Mouse (Mus musculus): ENCODE results near the gene Wnk4. TPM values are rescaled to one million over a fixed set of nuclear protein-coding genes. Genes with fewer than 3 reads are reported as not detected.

Wnk4 gene
- total RNA-seq, 4 experiments from 2014 or later: 11.1 to 12.2 (median 11.6) TPM

- DNase-seq (ENCODE audit: low spot score in 2 of 2): no peak
Measured at GRCm38 (mm10) chr11:101238071-101238647, 22.2 kb upstream of the Wnk4 start.

GRCm38 (mm10) chr11:101245071-101245470, 15.3 kb upstream of the Wnk4 start:
- DNase-seq (ENCODE audit: low spot score in 2 of 2): no peak

DNA sequence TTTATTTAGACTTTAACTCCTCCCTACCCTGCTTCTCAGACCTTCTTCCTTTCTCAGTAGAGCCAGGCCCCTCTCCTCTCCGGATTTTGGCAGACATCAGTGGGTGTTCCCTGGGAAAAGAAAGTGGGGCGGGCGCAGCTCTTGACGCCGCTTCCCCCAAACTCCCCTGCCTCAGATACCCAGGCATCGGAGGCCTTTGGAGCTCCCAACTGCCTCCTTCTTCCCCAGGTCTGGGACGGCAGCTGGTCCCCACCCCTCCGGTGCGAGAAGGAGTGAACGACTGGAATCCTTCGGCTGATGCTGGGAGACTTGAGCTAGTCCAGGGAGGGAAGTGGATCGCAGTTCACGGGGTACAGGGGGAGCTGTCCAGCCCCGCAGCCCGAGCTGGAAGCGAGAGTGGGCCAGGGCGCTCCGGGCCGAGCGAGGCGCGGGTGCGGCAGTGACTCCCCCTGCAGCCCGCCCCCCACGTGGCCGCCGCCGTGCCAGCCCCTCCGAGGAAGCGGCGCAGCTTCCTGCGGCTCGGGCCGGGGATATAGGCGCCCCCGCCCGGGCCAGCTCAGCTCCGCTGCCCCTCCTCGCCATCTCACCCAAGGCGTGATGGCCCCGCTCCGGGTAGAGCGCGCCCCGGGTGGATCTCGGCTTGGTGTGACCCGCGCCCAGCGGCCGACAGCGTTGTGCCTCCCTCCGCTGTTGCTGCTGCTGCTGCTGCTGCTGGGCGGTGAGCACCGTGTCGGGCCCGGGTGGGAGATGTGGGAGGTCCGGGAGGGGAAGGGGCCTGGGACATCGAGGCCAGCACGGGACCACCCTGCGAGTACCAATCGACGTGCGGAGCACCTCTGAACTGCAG, 14.3 kb upstream of the Wnk4 start, which contains the start of gene Ramp2:
Gene Ramp2, plus strand, starts transcription at position 174 of the 847 bp plus-strand sequence.
- DNase-seq (ENCODE audit: low spot score in 2 of 2): no peak

GRCm38 (mm10) chr11:101246702-101247012, 13.7 kb upstream of the Wnk4 start:
- DNase-seq (ENCODE audit: low spot score in 2 of 2): no peak

- no peak for DNase-seq (ENCODE audit: low spot score in 2 of 2)
Measured at GRCm38 (mm10) chr11:101247521-101248030, 12.8 kb upstream of the Wnk4 start.

DNA sequence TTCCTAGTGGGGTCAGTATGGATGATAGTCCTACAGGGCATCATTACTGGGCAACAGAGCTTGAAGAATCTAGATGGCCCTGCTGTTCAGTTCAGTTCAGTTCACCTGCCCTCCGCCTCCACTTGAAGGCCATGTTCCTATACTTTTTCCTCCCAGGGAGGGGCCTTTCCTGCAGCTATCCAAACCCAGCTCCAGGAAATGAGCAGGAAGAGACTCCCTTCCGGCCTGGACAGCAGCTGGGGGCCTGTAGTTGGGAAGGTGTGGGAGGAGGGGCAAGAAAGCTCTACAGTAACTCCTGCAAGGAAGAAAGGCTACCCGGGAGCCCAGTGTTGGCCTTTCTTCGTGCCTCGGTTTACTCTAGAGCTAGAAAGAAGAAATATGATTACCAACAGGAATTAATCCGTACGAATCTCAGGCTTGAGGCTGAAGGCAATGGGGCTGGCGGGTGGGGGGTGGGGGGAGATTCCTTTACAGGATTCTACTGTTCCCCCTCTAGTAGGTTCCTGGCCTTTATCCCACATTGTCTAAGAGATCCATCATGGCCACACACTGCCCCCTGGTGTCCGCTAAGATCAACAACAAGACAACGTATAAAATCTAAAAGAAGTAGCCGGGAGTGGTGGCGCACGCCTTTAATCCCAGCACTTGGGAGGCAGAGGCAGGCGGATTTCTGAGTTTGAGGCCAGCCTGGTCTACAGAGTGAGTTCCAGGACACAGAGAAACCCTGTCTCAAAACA, 11.9 kb upstream of the Wnk4 start:
- DNase-seq (ENCODE audit: low spot score in 2 of 2): no peak

GRCm38 (mm10) chr11:101251031-101251430, 9.3 kb upstream of the Wnk4 start:
- no peak for DNase-seq (ENCODE audit: low spot score in 2 of 2)

DNA sequence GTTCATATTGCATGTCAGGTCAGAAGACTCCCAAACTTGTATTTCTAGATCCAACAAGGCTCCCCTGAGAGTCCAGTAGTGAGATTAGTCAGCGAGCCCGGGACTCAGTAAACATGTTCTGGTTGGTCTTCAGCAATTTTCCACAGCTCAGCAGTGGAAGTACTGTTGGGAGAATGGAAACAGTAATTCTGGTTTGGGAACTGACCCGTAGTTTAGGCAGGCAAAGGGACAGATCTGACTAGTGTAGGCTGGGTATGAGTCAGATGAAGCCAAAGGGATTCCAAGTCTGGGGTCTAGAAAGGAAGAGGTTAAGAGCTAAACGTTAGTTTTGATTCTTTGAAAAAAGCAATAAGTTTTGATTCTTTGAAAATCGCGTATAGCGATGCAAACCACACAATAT, 7.4 kb upstream of the Wnk4 start:
- no peak for DNase-seq (ENCODE audit: low spot score in 2 of 2)

DNA sequence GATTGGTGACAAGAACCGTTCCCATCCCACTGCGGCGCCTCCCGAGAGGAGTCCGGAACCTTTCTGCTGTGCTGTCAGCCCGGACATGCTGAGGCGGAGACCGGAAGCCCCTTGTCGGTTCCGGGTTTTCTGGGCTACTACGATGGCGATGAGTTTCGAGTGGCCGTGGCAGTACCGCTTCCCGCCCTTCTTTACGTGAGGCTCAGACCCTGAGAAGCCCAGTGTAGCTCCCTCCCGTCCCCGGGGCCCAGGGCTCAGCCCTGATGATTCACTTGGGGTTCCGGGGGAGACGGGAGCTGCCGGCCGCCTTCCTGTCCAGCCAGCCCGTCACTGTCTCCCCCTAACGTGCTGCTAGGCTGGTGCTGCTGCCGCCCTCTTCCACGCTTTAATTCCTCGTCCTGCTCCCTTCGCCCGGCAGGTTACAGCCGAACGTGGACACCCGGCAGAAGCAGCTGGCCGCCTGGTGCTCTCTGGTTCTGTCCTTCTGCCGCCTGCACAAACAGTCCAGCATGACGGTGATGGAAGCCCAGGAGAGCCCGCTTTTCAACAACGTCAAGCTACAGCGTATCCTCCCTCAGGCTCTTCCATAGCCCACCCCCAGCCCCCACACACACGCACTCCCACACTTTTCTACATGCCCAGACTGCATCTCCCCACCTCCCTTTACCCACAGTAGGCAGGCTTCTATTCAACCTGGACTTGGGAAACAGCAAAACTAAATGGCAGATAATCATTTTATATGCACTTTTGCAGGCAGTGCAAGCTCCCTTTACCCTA, 6.6 kb upstream of the Wnk4 start, which contains the start of gene Vps25:
Gene Vps25, plus strand, starts transcription at position 95 of the 777 bp plus-strand sequence.
- DNase-seq (ENCODE audit: low spot score in 2 of 2): peak; percentile 71 to 76

DNA sequence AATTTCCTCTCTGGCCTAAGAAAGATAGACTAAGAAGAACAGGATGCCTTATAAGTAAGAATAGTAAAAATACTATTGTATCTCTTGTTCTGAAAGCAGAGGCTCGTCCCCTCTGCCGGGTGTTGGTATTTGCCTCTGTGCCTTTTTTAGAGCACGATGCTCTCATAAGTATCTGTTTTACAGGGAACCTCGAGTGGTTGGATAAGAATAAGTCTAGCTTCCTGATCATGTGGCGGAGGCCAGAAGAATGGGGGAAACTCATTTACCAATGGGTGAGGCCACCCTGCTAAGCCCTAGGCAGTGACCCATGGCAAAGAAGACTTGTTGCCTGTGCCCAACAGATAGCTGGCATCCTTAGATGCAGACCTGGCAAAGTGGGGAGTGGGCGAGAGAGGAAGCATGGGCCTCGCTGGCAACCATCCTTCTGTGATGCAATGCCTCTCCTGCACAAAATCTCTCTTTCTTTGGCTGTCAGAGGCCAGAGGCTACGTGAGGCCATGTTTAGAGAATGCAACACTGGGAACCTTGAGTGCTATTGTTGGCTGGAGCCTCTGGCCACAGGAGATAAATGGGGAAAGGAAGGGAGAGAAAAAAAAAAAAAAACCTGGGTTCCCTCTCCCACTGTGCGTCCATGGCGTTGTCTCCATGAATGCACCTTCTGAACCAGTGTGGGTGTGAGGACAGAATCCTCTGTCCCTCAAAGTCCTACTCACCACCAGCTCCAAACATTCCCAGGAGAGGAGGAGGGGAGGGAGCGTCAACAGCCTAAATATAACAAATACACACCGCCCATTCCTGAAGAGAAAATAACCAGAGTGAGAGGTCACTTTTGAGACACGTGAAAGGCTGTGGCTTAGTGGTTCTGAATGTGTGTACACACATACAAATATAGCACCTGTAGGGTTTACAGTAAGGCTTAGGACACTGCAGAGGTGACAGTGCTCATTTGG, 4.3 kb upstream of the Wnk4 start:
- DNase-seq (ENCODE audit: low spot score in 2 of 2): no peak

GRCm38 (mm10) chr11:101259261-101259712, 1.1 kb upstream of the Wnk4 start:
- DNase-seq (ENCODE audit: low spot score in 2 of 2): peak; percentile 42 to 83

DNA sequence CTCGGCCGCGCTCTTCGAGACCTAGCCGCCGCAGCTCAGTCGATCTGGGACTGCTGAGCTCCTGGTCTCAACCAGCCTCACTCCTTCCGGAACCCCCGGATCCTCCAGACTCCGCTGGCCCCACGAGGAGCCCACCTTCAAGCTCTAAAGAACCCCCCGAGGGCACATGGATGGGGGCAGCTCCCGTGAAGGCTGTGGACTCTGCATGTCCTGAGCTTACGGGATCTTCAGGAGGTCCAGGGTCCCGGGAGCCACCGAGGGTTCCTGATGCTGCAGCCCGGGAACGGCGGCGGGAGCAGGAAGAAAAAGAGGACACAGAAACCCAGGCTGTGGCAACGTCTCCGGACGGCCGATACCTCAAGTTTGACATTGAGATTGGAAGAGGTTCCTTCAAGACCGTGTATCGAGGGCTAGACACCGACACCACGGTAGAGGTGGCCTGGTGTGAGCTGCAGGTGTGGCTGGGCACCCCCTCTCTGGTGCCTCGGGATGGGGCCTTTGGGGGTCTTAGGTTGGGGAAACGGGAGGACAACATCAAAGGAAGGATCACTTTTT, 536 bp downstream of the Wnk4 start:
- no peak for DNase-seq (ENCODE audit: low spot score in 2 of 2)

- DNase-seq (ENCODE audit: low spot score in 2 of 2): no peak
Measured at GRCm38 (mm10) chr11:101262272-101262967, 2.1 kb downstream of the Wnk4 start.

DNA sequence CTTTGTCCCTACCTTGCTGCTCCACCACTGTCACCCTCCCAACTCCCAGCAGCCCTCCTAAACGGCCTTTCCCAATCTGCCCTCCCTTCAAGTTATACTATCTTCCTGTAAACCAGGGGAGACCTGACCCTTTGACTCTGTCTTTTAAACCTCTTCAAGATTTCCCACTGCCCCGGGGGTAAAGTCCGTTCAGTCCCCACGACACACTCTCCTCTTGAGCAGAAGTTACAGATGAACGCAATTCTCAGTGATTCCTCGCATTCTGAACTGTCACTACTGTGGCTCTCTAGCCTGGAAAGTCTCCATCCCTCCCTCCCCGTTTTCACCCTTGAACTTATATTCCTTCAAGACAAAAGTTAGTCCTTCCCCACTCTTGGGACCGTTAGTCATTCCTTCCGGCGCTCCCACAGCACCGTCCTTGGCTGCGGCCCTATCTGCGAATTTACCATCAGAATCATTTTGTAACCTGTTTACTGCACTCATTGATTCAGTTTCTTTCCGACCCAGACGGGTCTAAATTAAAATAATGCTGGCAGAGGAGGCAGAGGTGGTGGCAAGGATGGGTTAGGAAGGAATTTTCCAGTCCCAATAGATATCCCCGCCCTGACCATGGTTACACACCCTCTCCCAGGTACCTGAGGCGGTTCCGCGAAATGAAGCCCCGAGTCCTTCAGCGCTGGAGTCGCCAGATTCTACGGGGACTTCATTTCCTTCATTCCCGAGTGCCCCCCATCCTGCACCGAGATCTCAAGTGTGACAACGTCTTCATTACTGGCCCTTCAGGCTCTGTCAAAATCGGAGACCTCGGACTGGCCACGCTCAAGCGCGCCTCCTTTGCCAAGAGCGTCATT, 3.0 kb downstream of the Wnk4 start:
- no peak for DNase-seq (ENCODE audit: low spot score in 2 of 2)

DNA sequence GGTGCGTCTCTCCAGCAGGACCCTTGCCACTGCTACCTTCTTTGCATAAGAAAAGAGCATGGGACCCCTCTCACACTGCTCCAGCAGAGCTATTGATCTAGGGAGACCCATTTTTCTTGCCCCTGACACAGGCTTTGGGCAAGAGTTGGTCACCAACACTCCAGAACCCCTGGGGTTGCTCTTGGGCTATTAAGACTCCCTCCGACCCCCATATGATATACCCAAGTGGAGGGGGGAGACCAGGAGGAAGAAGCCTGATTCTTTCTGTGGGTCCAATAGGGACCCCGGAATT, 3.6 kb downstream of the Wnk4 start:
- no peak for DNase-seq (ENCODE audit: low spot score in 2 of 2)

DNA sequence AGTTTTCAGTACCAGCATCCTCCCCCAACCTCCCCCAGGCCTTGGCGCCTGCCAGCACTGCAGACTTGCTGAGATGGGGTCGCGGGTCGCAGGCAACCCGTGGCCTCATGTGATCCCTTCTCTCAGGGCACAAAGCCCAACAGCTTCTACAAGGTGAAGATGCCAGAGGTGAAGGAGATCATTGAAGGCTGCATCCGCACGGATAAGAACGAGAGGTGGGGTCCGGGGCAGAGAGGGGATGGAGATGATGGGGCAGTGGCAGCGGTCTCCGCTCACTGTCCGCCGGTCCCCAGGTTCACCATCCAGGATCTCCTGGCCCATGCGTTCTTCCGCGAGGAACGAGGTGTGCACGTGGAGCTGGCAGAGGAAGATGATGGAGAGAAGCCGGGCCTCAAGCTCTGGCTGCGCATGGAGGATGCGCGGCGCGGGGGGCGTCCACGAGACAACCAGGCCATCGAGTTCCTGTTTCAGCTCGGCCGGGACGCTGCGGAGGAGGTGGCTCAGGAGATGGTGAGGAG, 4.6 kb downstream of the Wnk4 start:
- DNase-seq (ENCODE audit: low spot score in 2 of 2): no peak

DNA sequence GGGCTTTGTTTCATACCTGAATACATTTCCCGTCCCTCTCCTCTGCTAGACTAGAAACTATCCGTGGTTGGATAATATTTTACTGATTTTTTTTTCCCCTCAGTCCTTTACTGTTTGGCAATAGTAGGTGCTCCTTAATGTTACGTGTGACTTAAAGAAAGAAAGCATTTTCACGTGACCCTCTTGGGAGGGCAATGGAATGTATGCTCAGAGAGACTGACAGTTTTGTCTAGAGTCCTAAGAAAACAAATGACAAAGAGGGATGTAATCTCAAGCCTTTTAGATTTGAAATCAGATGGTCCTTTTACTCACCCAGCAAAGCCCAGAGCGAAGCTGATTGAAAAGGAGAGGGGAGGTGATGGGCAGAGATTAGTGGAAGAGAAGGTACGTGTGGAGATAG, 5.5 kb downstream of the Wnk4 start:
- no peak for DNase-seq (ENCODE audit: low spot score in 2 of 2)

DNA sequence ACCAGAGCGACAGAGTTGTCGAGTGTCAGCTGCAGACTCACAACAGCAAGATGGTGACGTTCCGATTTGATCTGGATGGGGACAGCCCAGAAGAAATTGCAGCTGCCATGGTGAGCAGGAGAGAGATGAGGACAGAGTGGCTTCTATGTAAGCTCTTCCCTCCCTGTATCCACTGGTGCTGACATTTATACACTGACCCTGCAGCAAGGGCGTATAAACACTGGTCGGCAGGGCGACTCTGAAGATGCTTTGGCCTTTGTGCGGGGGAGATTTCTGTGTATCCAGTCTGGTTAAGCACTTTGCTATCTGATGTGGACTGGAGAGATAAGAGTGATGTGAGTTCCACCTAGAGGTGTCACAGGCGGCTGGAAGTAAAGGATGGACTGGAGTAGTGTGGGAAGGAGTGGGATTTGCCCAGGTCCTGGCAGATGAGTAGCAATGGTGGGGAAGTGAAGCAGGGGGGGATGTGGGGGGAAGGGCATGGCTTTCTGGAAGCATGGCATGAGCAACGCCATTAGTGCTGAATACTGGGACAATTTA, 9.3 kb downstream of the Wnk4 start:
- no peak for DNase-seq (ENCODE audit: low spot score in 2 of 2)

Data from left cerebral cortex, adult 8-10 months (tissue).